ENCODE assay signal across 25 mouse cellular contexts in the genomic region with DNA sequence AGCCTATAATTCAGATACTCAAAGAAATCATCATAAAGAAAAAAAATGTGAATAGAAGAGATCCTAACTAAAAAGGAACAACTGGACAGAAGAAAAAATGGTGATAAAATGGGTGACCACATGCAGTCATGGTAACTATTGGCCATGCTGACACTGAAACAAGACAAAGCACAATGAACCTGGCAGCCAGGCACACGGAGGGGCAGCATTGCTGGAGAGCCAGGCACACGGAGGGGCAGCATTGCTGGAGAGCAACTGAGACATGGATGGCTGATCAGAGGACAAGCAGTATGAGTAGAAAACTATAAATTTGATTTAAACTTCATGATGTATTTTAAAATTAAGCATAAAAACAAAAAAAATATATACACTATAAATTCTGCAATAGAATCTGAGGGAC.
"Had no signal": no experiment of that assay in that cellular context is flagged by ENCODE, and none has a peak within 500 bp of the region (broad histone marks: within the 10 kb centered on the region; RNA-seq: fewer than 3 reads in every experiment).

No protein-coding gene starts in this region.

- H3K9me3 ChIP-seq: heart, embryonic 13.5 days; heart, embryonic 15.5 days; hindbrain, embryonic 13.5 days; hindbrain, embryonic 15.5 days; limb, embryonic 13.5 days; limb, embryonic 15.5 days; liver, embryonic 12.5 days had no signal

- DNase-seq: gastrocnemius, postnatal 14 days; gastrocnemius, postnatal 36 days; heart, adult 11 months; heart, adult 2 months; heart, postnatal 14 days; heart, postnatal 36 days; kidney, adult 11 months; kidney, adult 2 months; kidney, adult 9 months; kidney, postnatal 10 days; kidney, postnatal 25 days; layer of hippocampus, adult 9-11 months; layer of hippocampus, postnatal 36 days; left cerebral cortex, postnatal 4 days had no signal

- H3K4me2 ChIP-seq: heart, embryonic 11.5 days; heart, embryonic 13.5 days; heart, embryonic 15.5 days; hindbrain, embryonic 13.5 days; hindbrain, embryonic 15.5 days; limb, embryonic 13.5 days; limb, embryonic 15.5 days; liver, embryonic 12.5 days had no signal

- H3K9ac ChIP-seq: heart, embryonic 13.5 days; heart, embryonic 15.5 days; hindbrain, embryonic 13.5 days; hindbrain, embryonic 15.5 days; limb, embryonic 13.5 days; limb, embryonic 15.5 days; liver, embryonic 12.5 days; liver, embryonic 14.5 days had no signal

- ATAC-seq: hindbrain, postnatal 0 days; intestine, embryonic 16.5 days; liver, embryonic 12.5 days had no signal

- H3K27me3 ChIP-seq: heart, embryonic 13.5 days; heart, embryonic 15.5 days; hindbrain, embryonic 13.5 days; hindbrain, embryonic 15.5 days; limb, embryonic 13.5 days; limb, embryonic 15.5 days; liver, embryonic 12.5 days had no signal

- H3K36me3 ChIP-seq: heart, embryonic 13.5 days; heart, embryonic 15.5 days; hindbrain, embryonic 13.5 days; hindbrain, embryonic 15.5 days; limb, embryonic 13.5 days; limb, embryonic 15.5 days; liver, embryonic 12.5 days had no signal

- H3K4me3 ChIP-seq: heart, adult 2 months; heart, embryonic 13.5 days; heart, embryonic 15.5 days; hindbrain, embryonic 13.5 days; hindbrain, embryonic 15.5 days; limb, embryonic 13.5 days; limb, embryonic 15.5 days; liver, embryonic 12.5 days had no signal

- H3K27ac ChIP-seq: heart, adult 2 months; heart, embryonic 13.5 days; heart, embryonic 15.5 days; hindbrain, embryonic 13.5 days; hindbrain, embryonic 15.5 days; hindbrain, postnatal 0 days; limb, embryonic 13.5 days; limb, embryonic 15.5 days; liver, embryonic 12.5 days; liver, embryonic 14.5 days had no signal

- H3K4me1 ChIP-seq: heart, embryonic 15.5 days; limb, embryonic 15.5 days; liver, embryonic 12.5 days had no signal
